Mouse (Mus musculus): ENCODE results near the gene Gnai3. TPM values are rescaled to one million over a fixed set of nuclear protein-coding genes. Genes with fewer than 3 reads are reported as not detected.

The Gnai3 gene
- total RNA-seq, 2 experiments from 2014 or later: 54.7 to 59.4 TPM

Other genes starting within 250 kb of the Gnai3 start
- 10 to 100 TPM; 60.7 to 70.1 TPM for gene Gstm7, start 214.3 kb downstream of the Gnai3 start, total RNA-seq (2021)
- 10 to 100 TPM in 1 of 2 experiments, 1 to 10 TPM in 1; 8.8 to 12.0 TPM for gene Gstm6, start 202.4 kb downstream of the Gnai3 start, total RNA-seq (2021)
- not detected for gene Gstm3, start 176.9 kb downstream of the Gnai3 start, total RNA-seq (2021)
- 1 to 10 TPM; 2.3 to 4.0 TPM for gene Gstm2, start 159.7 kb downstream of the Gnai3 start, total RNA-seq (2021)
- 100 to 1,000 TPM in 1 of 2 experiments, 10 to 100 TPM in 1; 94.4 to 102 TPM for gene Gstm1, start 128.2 kb downstream of the Gnai3 start, total RNA-seq (2021)
- gene Gstm4, start 101.3 kb downstream of the Gnai3 start, total RNA-seq (2021): 10 to 100 TPM; 13.4 TPM
- gene Ampd2, start 59.5 kb downstream of the Gnai3 start, total RNA-seq (2021): 10 to 100 TPM; 48.4 to 58.8 TPM
- not detected for gene Gnat2, start 53.4 kb downstream of the Gnai3 start, total RNA-seq (2021)
- gene Gpr61, start 8.7 kb upstream of the Gnai3 start, total RNA-seq (2021): 10 to 100 TPM; 14.5 to 15.0 TPM
- 10 to 100 TPM; 36.9 to 37.2 TPM for gene Amigo1, start 40.2 kb upstream of the Gnai3 start, total RNA-seq (2021)
- gene Cyb561d1, start 55.1 kb upstream of the Gnai3 start, total RNA-seq (2021): 10 to 100 TPM; 10.6 to 11.2 TPM
- gene Atxn7l2, start 64.8 kb upstream of the Gnai3 start, total RNA-seq (2021): 10 to 100 TPM; 21.1 to 26.1 TPM
- 1 to 10 TPM; 1.2 to 1.6 TPM for gene Sypl2, start 80.5 kb upstream of the Gnai3 start, total RNA-seq (2021)
- 10 to 100 TPM; 84.5 to 91.8 TPM for gene Psma5, start 110.8 kb upstream of the Gnai3 start, total RNA-seq (2021)
- 100 to 1,000 TPM; 181 to 182 TPM for gene Sort1, start 137.9 kb upstream of the Gnai3 start, total RNA-seq (2021)
- gene Mybphl, start 218.8 kb upstream of the Gnai3 start, total RNA-seq (2021): under 1 TPM in 1 of 2 experiments, not detected in 1; 0.36 TPM
- gene Psrc1, start 237.7 kb upstream of the Gnai3 start, total RNA-seq (2021): 10 to 100 TPM; 12.5 to 12.8 TPM